ENCODE assay signal across 22 mouse cellular contexts in the genomic region with DNA sequence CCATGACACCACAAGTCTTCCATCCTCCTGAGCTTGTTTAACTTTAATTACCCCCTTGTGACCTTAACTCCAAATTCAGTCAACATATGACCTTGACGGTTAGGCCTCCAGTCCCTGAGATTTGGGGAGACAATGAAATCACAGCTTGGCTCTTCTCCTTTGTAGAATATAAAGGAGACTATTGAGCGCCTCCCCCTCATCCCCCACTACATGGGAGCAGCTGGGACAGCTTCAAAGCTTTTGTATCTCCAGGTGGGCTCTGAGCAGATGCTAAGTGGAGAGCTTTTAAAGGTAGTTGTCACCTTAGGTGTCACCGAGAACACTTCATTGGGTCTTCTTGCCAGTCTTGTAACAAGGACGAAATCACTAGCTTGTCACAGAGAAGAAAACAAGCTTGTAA.
DNase-seq lines count a peak whose midpoint lies in the region; ATAC-seq lines count a peak whose summit lies in the region.
"Had no signal": no experiment of that assay in that cellular context is flagged by ENCODE, and none has a peak within 500 bp of the region (broad histone marks: within the 10 kb centered on the region; RNA-seq: fewer than 3 reads in every experiment).

No protein-coding gene starts in this region.

- H3K9me3 ChIP-seq in forebrain, embryonic 13.5 days (replicated peaks): no peaks in the 10 kb centered on the region
- no peaks in the 10 kb centered on the region for H3K9me3 ChIP-seq in forebrain, embryonic 10.5 days
- no peaks in the 10 kb centered on the region for H3K9me3 ChIP-seq in midbrain, embryonic 14.5 days (ENCODE audit: control insufficient read depth, low read length)
- no peaks in the 10 kb centered on the region for H3K9me3 ChIP-seq in midbrain, embryonic 10.5 days (replicated peaks)
- H3K9me3 ChIP-seq in hindbrain, embryonic 16.5 days (ENCODE audit: control insufficient read depth, low read length): no peaks in the 10 kb centered on the region
- H3K9me3 ChIP-seq: G1E; heart, embryonic 15.5 days; limb, embryonic 12.5 days; liver, embryonic 12.5 days had no signal

- no peak overlapping the region for H3K4me3 ChIP-seq in forebrain, embryonic 13.5 days
- no peak overlapping the region for H3K4me3 ChIP-seq in forebrain, embryonic 10.5 days
- H3K4me3 ChIP-seq in midbrain, embryonic 14.5 days (replicated peaks; ENCODE audit: low read depth, low read length): no peak overlapping the region
- no peak overlapping the region for H3K4me3 ChIP-seq in midbrain, embryonic 10.5 days
- no peak overlapping the region for H3K4me3 ChIP-seq in hindbrain, embryonic 16.5 days (ENCODE audit: low read length)
- H3K4me3 ChIP-seq: heart, embryonic 15.5 days; limb, embryonic 12.5 days; liver, embryonic 12.5 days; myocyte had no signal

- peaks cover 34% of the 10 kb centered on the region for H3K4me1 ChIP-seq in forebrain, embryonic 13.5 days
- peaks cover 31% of the 10 kb centered on the region for H3K4me1 ChIP-seq in forebrain, embryonic 10.5 days
- peaks cover 20% of the 10 kb centered on the region for H3K4me1 ChIP-seq in midbrain, embryonic 14.5 days (ENCODE audit: control insufficient read depth, insufficient read depth, low read length)
- peaks cover 38% of the 10 kb centered on the region for H3K4me1 ChIP-seq in midbrain, embryonic 10.5 days
- peaks cover 9% of the 10 kb centered on the region for H3K4me1 ChIP-seq in hindbrain, embryonic 16.5 days (ENCODE audit: control insufficient read depth, insufficient read depth, low read depth, low read length)
- H3K4me1 ChIP-seq: heart, embryonic 15.5 days had no signal

- peak overlapping the region; percentile 73 for H3K27ac ChIP-seq in forebrain, embryonic 13.5 days
- H3K27ac ChIP-seq in forebrain, embryonic 10.5 days: no peak overlapping the region
- peak overlapping the region; percentile 82 for H3K27ac ChIP-seq in midbrain, embryonic 14.5 days (replicated peaks; ENCODE audit: low read depth, low read length)
- H3K27ac ChIP-seq in midbrain, embryonic 10.5 days (replicated peaks): no peak overlapping the region
- H3K27ac ChIP-seq in hindbrain, embryonic 16.5 days (ENCODE audit: low read depth, low read length): peak overlapping the region; percentile 9; the same call in 1 of the 2 replicates
- H3K27ac ChIP-seq: heart, embryonic 15.5 days; limb, embryonic 12.5 days; liver, embryonic 12.5 days had no signal

- H3K27me3 ChIP-seq in forebrain, embryonic 13.5 days: no peaks in the 10 kb centered on the region
- H3K27me3 ChIP-seq in forebrain, embryonic 10.5 days (ENCODE audit: poor library complexity, severe bottlenecking): no peaks in the 10 kb centered on the region
- H3K27me3 ChIP-seq in midbrain, embryonic 14.5 days (ENCODE audit: control insufficient read depth, insufficient read depth, low read length): no peaks in the 10 kb centered on the region
- no peaks in the 10 kb centered on the region for H3K27me3 ChIP-seq in midbrain, embryonic 10.5 days (ENCODE audit: low read depth, poor library complexity, severe bottlenecking)
- H3K27me3 ChIP-seq in hindbrain, embryonic 16.5 days (replicated peaks; ENCODE audit: control insufficient read depth, insufficient read depth, low read length): no peaks in the 10 kb centered on the region
- H3K27me3 ChIP-seq: heart, embryonic 15.5 days; limb, embryonic 12.5 days had no signal

- H3K9ac ChIP-seq in forebrain, embryonic 13.5 days: no peak overlapping the region
- H3K9ac ChIP-seq in midbrain, embryonic 14.5 days (replicated peaks; ENCODE audit: low read length): no peak overlapping the region
- no peak overlapping the region for H3K9ac ChIP-seq in hindbrain, embryonic 16.5 days (ENCODE audit: low read depth, low read length)
- H3K9ac ChIP-seq: heart, embryonic 15.5 days; limb, embryonic 12.5 days; liver, embryonic 12.5 days; lung, embryonic 14.5 days had no signal

- DNase-seq in forebrain, embryonic 10.5 days (ENCODE audit: extremely low spot score, low spot score): no peak
- no peak for DNase-seq in midbrain, embryonic 14.5 days
- no peak for DNase-seq in midbrain, embryonic 10.5 days (ENCODE audit: low spot score)
- DNase-seq in ovary, postnatal 10 days (ENCODE audit: low spot score): no peak
- DNase-seq: cerebellum, adult 9-10 months; gastrocnemius, postnatal 14 days; heart, postnatal 4 days; kidney, postnatal 36 days; layer of hippocampus, adult 9-11 months; lung, embryonic 14.5 days; lung, postnatal 36 days; right cerebral cortex, postnatal 4 days had no signal

- no peak overlapping the region for H3K4me2 ChIP-seq in forebrain, embryonic 13.5 days
- no peak overlapping the region for H3K4me2 ChIP-seq in midbrain, embryonic 14.5 days (ENCODE audit: low read length)
- no peak overlapping the region for H3K4me2 ChIP-seq in hindbrain, embryonic 16.5 days (ENCODE audit: low read length)
- H3K4me2 ChIP-seq: heart, embryonic 15.5 days; limb, embryonic 12.5 days; liver, embryonic 12.5 days; lung, embryonic 14.5 days had no signal

- peak; percentile 17; the same call in 1 of the 2 replicates for ATAC-seq in forebrain, embryonic 13.5 days
- ATAC-seq in midbrain, embryonic 14.5 days (ENCODE audit: low FRiP score, low TSS enrichment): no peak
- no peak for ATAC-seq in hindbrain, embryonic 16.5 days
- ATAC-seq in cerebellum, adult (ENCODE audit: insufficient number of reproducible peaks, low FRiP score, low TSS enrichment): no peak
- ATAC-seq: CD4-positive, CD25-positive, alpha-beta regulatory T cell, adult 4 months; intestine, embryonic 16.5 days; liver, embryonic 12.5 days had no signal

- no peaks in the 10 kb centered on the region for H3K36me3 ChIP-seq in forebrain, embryonic 13.5 days (ENCODE audit: poor library complexity, severe bottlenecking)
- H3K36me3 ChIP-seq in forebrain, embryonic 10.5 days (replicated peaks): no peaks in the 10 kb centered on the region
- no peaks in the 10 kb centered on the region for H3K36me3 ChIP-seq in midbrain, embryonic 14.5 days (ENCODE audit: control insufficient read depth, insufficient read depth, low read length)
- H3K36me3 ChIP-seq in midbrain, embryonic 10.5 days: no peaks in the 10 kb centered on the region
- H3K36me3 ChIP-seq in hindbrain, embryonic 16.5 days (ENCODE audit: control insufficient read depth, insufficient read depth, low read length): no peaks in the 10 kb centered on the region
- H3K36me3 ChIP-seq: G1E; heart, embryonic 15.5 days; limb, embryonic 12.5 days; liver, embryonic 12.5 days had no signal

- WGBS in forebrain, embryonic 13.5 days: 54% methylated on average over 4 of the region's 4 CpGs
- 66% methylated on average over 4 of the region's 4 CpGs for WGBS in forebrain, embryonic 10.5 days
- 46% methylated on average over 4 of the region's 4 CpGs for WGBS in midbrain, embryonic 14.5 days
- WGBS in midbrain, embryonic 10.5 days: 56% methylated on average over 4 of the region's 4 CpGs
- WGBS in hindbrain, embryonic 16.5 days: 52% methylated on average over 4 of the region's 4 CpGs

Comparison
In these comparisons a context has a peak if more than half of its experiments do, and no peak if none do; other contexts are left out.
1. H3K27ac ChIP-seq: peak in forebrain, embryonic 13.5 days (single experiment), midbrain, embryonic 14.5 days (single experiment) and hindbrain, embryonic 16.5 days (single experiment); none in forebrain, embryonic 10.5 days (single experiment) and midbrain, embryonic 10.5 days (single experiment).